Mouse (Mus musculus) gastrocnemius, adult 18-20 months (tissue): ENCODE data around the gene Gm20532. TPM values are rescaled to one million over a fixed set of nuclear protein-coding genes. Genes with fewer than 3 reads are reported as not detected.

Source experiments
- DNase-seq: peaks from one replicate; pipeline ENCODE4 v3.0.0; 2021; ENCODE audit warnings: low spot score
- total RNA-seq, 2 experiments: library from RNA; stranded (reverse); gene quantifications; 2 replicates each; pipeline ENCODE4 v1.2.3; 2021

Gm20532 gene
- total RNA-seq, 2 experiments from 2014 or later = not detected

DNA sequence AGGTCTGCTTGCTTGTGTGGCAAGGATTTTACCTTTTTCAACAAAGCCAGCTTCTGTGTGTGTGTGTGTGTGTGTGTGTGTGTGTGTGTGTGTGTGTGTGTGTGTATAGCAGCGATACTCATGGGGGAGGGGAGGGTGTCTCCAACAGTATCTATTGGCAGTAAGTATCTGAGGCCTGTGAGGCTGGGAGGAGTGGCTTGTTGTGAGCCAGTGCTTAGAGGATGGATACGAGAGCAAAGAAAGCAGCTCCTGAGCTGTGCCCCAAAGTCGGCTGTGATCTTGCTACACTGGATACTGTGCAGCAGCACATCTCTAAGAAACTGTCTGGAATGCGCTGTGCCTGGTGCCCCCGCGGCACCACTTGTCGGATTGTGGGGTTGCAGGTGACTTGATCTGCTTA is 31.5 kb downstream of the Gm20532 start:
- no peak for DNase-seq

DNA sequence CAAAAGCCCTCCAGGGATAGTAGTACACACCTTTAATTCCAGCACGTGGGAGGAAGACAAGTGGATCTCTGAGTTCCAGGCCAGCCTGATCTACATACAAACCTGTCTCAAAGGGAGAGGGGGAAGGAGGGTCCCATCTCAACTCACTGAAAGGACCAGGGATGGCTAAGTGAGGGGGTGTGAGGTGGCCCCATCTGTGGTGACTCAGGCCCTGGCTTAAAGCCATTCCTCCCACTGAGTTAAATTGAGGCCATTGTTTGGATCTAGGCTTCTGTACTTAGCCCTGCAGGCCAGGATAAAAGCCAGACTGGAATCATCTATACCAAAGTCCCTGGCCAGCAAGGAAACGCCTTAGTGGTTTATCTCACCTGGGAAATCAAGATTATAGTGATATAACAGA is 34.8 kb downstream of the Gm20532 start:
- no peak for DNase-seq

DNA sequence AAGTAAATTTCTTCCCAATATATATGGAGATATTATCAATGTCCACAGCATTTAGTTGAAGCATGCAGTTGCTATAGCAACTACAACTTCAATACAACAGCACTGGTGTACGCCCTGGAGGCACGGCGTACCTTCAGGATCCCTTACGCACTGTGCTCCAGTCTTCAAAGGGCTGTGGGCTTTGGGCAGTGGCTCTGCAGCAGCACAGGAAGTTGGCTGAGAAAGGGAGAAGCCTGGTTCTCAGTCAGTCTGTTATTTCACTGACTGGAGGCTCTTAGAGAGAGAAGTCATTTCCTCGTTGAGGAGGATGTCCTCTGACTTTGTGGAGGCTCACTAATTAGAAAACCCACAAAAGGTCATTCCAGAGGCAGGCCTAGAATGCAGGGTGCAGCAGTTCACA is 36.5 kb downstream of the Gm20532 start:
- DNase-seq = no peak

DNA sequence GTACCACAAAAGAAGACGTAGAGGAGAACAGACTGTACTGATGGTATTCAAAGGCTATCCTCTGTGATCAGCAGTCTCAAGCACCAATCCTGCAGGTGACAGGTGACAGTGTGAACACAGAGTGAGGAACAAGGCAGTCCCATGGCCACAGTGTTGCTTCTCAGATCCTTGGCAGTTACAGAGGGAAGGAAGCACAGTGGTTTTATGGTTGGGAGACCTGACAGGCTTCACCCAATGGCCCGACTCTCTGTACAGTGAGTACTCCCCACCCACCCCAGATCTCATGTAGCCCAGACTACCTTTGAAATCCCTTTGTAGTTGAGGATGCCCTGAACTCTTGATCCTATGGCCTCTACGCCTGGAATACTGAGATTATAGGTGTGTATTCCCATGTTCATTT is 39.0 kb downstream of the Gm20532 start:
- no peak for DNase-seq

DNA sequence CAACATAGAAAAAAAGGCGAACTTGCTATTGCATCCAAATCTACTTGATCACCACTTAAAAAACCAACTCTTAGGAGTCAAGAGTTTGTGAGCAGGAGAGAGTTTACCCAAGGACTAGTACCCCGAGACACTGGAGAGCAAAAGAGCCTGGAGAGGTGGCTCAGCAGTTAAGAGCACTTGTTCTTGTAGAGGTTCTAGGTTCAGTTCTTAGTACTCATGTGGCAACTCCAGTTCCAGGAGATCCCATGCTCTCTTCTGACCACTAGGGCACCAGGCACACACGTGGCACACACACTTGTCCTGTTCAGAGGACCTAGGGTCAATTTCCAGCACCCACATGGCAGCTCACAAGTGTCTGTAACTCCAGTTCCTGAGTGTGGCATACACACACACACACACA is 39.6 kb downstream of the Gm20532 start:
- no peak for DNase-seq

DNA sequence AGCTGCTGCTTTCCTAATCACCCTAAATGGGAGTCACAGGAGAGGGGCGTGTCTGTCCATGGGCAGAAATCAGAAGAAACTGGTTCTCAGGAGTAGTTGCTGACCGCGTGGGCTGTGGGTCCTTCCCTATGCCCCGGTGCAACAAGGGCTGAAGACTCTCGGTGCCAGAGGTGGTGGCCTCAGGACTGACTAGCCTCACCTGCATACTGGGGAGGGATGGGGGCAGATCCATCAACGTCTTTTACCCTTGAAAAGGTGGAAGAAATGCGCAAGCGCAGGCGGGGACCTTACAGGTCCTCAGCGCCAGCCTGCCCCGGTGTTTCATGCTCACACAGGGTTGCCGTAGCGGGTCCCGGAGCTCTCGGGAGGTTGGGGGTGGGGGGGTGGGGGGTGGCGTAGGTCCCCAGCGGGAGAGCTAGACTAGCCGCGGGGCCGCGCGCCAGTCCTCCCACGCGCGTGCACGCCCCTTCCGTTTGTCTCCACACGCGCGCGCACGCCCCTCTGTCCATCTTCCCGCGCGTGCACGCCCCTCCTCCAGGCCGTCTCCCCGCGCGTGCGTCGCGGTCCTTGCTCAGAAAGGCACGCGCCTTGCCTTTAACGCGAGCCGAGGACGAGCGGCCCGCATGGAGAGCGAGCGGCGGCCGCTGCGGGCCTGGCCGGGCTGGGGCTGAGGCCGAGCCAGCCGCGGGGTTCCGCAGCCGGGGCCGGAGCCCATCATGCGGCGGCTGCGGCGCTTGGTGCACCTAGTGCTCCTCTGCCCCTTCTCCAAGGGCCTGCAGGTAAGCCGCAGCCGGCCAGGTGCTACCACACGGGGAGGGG is 41.7 kb downstream of the Gm20532 start, which contains the start of gene Fam69b:
Gene Fam69b, plus strand, starts transcription at position 537 of the 819 bp plus-strand sequence.
- peak; percentile 39 for DNase-seq

DNA sequence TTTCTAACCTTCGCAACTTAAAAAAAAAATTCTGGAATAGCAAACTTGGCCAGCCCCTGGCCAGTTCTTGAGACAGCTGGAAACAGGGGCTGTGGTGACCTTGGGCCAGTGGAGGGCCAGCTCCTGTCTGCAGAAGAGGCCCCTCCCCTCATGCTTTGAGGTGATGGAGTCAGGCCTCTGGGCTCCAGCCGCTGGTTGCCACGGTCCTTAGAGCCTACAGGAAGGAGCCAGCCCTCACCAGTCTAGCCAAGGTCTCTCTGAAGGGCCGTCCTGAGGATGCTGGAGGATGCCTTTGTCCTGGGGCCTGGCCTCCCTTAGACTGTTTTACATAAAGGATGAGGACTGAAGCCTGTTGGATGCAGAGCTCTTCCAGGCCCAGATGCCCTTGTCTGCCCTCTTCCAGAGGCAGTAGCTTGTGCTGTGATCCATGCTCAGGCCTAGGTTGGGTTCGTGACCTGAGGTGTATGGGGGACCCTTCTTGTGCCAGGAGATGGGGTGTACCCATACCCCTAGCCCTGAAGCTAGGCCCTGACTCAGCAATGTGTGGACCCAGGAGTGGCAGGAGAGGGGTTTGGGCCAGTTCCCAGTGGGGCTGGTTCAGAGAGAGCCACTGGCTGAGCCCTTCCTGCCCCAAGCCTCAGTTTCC is 42.5 kb downstream of the Gm20532 start:
- DNase-seq = no peak

DNA sequence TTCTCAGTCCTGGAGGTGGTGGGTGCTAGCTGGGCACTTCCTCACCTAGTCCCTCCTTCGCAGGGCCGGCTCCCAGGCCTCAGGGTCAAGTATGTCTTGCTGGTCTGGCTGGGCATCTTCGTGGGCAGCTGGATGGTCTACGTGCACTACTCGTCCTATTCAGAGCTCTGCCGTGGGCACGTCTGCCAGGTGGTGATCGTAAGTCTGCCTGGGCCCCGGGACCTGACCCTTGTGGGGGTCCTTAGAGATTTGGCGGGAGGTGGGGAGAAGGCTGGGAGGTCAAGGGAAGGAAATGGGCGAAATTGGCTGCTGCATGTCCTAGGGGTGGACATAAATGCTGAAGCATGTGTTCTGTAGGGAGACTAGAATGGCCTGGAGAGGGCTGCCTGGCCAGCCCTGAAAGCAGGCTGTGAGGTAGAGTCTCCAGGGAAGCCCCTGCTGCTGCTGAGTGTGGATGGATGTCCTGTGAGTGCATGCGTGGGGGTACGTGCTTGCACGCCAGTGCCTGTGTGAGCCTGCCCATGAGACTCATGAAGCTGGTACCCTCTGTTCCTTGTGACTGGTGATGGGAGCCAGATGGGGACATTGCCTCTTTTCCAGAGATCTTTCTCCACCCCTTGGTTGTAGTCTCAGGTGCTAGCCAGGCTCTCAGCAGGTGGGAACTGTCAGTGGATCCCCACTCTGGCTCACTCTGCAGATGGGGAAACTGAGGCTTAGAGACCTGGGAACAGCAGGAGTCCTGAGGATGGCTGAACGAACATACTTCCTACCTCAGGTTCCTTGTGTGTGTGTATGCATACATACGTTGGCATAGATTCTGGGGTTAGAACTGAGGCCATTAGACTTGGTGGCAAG is 46.3 kb downstream of the Gm20532 start:
- DNase-seq = no peak

DNA sequence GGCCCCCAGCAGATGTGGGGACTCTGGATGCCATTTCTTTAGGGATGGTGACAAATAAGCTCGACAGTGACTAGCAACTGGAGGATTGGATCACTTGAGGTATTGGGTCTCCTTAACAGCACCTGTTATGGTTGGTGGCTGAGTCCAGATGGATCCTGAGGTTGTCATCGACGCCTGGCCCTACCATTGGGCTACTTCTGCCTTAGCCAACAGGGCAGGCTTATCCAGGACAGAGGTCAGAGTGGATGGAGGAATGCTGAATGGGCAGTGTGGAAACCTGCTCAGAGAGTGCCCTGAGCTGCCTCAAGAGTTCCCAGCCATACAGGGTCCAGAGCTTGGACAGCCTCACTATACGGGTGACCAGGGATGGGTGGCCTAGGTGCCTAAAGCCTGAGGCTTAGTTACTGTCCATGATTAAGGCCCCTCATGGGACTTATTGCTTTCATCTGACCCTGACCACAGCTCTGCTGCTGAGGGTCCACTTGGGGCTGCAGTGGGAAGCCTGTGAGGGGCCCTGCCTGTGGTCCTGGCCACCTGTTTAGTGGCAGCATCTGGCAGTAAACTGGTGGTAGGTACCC is 47.6 kb downstream of the Gm20532 start:
- DNase-seq = no peak

DNA sequence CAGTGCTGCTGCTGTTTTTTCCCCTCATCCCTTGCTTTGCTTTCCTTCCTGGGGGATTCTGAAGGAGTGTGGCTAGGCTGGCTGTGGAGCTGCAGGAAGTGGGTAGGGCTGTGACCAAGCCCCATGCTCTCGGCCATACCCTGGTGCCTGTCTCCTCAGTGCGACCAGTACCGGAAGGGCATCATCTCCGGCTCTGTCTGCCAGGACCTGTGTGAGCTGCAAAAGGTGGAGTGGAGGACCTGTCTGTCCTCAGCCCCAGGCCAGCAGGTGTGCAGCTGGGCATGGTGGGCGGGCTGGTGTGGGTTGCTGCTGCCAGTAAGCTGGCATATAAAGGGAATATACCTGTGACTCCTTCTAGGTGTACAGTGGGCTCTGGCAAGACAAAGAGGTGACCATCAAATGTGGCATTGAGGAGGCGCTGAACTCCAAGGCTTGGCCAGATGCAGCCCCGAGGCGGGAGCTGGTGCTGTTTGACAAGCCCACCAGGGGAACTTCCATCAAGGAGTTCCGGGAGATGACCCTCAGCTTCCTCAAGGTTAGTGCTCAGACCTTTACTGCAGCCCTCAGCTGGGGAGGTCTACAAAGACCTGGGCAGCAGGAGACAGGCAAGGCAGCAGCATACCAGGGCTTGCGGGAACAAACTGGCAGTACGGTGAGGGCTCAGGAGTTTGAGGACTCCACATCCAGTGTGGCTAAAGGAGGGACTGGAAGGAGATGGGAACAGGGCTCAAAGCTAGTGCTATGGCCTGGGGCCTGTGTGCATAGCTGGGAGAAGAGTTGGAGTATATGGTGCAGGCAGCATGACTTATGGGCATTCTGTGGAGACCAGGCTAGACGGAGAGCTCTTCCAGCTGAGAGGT is 48.4 kb downstream of the Gm20532 start:
- DNase-seq = no peak

DNA sequence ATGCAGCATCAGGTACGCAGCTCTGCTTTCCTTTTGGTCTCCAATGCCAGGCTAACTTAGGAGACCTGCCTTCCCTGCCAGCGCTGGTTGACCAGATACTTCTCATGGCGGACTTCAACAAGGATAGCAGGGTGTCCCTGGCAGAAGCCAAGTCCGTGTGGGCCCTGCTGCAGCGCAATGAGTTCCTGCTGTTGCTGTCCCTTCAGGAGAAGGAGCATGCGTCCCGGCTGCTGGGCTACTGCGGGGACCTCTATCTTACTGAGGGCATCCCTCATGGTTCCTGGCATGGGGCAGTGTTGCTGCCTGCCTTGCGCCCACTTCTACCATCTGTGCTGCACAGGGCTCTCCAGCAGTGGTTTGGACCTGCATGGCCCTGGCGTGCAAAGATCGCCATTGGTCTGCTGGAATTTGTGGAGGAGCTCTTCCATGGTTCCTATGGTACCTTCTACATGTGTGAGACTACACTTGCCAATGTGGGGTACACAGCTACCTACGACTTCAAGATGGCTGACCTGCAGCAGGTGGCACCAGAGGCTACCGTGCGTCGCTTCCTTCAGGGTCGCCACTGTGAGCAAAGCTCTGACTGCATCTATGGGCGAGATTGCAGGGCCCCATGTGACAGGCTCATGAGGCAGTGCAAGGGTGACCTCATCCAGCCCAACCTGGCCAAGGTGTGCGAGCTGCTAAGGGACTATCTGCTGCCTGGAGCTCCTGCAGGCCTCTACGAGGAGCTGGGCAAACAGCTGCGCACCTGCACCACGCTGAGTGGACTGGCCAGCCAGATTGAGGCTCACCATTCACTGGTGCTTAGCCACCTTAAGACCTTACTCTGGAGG is 49.3 kb downstream of the Gm20532 start:
- DNase-seq = no peak

DNA sequence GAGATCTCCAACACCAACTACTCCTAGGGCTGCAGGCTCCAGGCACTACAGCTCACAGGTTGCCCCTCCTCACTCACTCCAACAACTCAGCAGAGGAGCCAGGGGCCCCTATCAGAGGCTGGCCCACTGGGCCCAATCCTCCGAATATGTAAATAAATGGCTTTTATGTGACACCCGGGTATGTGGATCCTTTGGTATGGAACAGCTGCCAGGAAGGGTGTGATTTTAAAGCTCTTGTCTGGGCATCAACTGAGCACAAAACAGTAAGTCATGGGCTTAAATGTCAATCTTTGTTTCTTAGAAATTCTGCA is 49.8 kb downstream of the Gm20532 start:
- DNase-seq = no peak

DNA sequence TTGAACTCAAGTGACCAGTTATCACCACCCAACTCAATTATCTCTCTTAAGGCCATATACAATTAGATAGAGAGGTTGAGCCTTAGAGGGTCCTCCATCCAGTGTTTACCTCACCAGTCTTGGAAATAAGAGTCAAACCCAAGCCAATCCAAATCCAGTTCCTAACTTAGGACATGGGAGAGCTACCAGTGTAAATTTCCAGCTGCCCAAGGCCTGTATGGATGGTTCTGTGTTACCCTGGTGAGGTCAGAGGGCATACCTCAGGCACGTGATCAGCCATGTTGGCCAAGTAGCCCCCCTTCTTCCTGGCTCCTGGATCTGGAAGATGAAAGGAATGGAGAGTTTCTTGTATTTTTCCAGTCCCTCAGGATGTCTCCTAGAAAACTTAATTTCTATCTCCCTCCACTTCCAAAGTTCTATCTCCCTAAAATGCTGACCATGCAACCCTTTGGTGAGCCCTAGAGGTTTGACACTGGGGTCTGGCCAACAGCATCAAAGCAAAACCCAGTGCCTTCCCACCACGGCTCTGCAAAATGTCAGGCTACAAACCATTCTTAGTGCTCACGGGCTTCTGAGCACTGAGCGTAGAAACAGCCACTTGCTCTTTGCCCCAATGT is 51.0 kb downstream of the Gm20532 start:
- no peak for DNase-seq

DNA sequence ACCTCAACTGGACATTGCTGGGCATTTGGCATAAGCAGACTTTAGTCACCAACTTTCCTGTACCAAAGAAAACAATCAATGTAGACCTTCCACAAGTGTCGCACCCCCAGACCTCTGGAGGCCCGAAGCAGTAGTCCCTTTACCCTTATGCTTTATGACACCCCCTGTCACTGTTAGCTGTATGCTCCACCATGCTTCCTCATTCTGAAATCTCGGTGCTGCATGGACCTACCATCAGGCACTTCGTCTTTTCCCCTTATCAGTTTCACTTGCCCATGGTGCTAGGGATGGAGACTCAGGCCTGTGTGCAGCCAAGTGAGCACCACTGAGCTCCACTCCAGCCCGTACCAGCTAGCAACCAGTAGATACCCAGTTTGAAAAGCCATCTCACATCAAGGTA is 51.6 kb downstream of the Gm20532 start:
- DNase-seq = no peak

DNA sequence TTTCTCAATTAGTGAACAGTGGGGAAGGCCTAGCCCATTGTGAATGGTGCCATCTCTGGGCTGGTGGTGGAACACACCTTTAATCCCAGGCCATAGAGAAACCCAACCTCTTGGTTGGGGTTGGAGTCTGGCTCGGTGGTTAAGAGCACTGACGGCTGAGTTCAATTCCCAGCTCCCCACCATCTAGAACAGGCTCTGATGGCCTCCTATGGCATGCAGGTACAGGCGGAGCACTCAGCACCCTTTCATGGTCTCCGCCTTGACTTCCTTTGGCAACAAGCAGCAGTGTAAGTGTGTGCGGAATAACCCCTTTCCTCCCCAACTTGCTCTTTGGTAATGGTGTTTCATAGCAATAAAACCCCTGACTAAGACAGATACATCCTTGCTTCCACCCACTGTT is 52.1 kb downstream of the Gm20532 start:
- no peak for DNase-seq

DNA sequence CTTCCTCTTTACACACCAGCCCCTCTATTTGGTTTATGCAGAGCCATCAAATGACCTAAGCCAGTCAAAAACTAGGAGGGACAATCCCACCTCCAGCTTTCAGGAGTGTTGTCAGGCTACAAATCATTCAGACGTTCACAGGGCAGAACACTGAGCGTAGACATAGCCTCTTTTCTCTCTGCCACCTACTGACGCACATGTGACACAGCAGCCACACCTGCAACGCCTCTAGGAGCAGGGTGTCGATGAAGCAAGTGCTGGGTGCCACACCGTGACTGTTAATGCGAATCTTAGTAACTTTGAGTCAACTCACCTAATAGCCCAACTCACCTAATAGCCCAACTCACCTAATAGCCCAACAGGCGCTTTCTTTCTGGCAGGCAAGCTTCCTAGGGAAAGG is 52.6 kb downstream of the Gm20532 start:
- DNase-seq = no peak

DNA sequence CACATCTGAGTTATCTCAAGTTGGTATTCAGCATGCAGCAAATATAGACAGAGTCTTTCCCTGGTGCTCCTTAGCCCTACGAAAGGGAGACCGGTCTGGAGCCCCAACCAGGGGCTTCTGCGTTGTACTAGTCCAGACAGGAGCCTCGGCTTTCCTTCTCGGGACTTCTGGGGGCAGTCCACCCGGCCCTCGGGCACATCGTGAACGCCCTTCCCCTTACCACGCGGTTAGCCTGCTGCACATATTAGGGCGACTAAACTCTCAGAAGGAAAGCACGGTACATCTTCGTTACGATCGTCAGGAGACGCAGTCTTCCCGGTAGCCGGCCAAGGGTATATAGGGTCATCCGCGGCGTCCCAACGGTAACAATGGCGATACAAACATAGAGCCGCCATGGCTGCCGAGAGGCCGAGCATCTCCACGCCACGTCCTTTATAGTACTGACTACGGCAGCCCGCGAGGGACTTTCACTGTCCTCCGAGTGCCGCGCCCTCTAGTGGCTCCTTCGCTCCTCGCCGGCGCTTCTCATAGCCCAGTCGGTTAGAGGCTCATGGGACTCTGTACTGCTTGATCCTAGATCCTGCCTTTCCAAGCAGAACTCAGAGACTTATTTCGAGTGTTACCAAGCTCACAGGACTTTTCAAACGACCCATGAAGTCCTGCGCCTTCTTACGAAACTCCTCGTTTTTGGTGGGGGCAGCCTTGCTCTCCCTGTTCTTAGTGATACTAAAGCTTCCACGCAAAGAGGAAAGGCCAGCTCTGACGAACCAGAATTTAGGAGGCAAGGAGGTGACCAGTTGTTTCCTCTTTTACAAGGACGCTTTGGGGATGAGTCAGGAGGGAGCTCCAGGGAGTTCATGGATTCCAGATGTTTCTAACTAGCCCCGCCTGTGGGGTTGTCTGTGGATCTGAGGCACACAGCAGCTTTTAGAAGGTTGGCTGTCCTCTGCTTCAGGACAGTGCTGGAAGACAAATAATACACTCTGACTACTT is 53.7 kb downstream of the Gm20532 start:
- peak; percentile 97 for DNase-seq

DNA sequence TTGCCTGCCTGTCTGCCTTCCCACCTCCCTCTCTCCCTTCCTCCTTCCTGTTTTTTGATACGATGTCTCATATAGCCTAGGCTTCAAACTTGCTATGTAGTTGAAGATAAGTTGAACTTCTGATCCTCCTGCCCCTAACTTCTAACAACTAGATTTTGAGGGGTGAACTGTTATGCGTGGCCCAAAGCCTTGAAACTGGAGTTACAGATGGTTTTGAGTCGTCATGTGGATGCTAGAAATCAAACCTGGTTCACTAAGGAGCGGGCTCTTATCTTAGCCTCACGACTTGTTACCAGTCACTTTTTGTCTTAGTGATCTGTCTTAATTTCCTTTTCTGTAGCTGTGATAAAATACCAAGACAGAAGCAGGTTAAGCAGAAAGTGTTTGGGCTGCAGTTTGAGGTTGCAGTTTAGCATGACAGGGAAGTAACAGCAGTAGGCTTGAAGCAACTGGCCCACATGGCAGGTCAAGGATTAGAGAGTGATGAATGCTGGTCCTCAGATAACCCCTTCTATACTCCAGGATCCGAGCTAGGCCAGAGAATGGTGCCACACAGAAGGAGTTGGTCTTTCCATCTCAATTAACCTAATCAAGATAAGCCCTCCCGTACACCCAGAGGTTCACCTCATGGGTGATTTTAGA is 54.7 kb downstream of the Gm20532 start:
- no peak for DNase-seq
